Mouse (Mus musculus): ENCODE results near the gene Aff2.

The Aff2 gene

DNA sequence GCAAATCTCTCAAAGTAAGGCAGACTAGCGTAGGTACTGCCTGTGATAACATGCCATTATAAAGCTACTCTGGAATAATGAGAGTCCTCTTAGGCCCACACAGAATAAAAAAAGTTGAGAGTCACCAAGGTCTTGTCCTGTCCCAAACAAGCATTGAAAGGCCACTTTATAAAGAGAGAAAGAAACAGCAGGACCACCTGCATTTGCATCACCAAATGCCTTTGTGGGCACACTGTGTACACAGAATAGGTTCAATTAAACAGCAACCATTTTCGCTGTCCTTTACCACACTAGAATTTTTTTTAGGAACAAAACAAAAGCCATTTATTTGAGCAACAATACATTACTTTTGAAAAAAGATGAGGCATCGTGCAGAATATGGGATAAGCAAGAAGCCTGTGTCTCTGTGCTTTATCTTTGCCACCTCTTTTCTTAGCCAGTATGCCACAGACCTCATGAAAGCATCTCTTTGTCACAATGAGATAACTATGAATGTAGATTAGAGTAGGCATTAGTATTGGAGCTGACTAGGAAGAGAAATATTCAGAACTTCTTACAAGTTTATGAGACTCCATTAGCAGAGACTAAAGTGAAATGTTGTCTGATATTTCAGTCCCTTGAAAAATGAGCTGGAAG is 385.0 kb downstream of the Aff2 start:
- no peak for DNase-seq (ENCODE audit: low spot score in 2 of 2)

DNA sequence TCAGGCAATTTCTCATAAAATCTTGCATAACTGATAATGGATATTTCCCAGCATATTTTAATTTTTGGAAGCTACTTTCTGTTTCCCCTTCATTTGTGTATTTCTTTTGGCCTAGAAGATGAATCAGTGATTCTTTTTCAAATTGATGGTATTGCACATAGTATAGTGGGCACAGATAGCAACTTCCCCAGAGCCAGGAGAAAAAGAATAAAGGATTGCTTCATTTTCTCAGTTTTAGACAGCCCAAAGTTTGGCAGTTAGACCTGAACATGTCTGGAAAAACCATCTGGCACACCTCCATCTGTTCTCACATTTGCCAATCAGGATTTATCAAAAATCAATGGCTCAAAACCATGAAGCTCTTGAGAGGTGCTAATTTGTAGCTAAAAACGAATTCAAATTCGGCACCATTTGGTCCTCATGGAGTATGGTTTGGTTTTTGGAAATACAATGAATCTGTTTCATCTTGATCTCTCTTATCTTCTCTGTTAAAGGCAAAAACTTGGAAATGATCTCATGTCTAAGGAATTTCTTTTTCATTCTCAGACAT is 441.9 kb downstream of the Aff2 start:
- DNase-seq (ENCODE audit: low spot score in 2 of 2) = no peak

- DNase-seq (ENCODE audit: low spot score in 2 of 2) = no peak
These were observed 442.4 kb downstream of the Aff2 start for GRCm38 (mm10) chrX:69802481-69802880.

DNA sequence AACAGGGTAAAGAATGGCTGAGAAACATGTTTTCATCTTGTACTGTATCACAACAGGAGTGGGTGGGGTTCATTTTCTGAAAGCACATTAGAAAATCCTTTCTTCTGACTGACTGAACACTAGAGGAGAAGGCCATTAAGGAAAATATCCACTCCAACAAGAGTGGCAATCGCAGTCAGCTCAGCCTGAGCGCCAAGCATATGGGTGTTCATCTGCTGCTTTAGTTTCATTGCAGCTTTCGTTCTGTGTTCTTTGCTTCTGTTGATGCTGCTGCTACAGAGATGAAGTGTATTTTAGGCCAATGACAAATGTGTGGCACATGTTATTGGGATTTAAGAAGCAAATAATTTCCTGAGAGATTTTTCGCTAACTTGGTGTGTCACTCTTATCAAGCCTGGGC is 451.7 kb downstream of the Aff2 start:
- DNase-seq (ENCODE audit: low spot score in 2 of 2) = no peak

DNA sequence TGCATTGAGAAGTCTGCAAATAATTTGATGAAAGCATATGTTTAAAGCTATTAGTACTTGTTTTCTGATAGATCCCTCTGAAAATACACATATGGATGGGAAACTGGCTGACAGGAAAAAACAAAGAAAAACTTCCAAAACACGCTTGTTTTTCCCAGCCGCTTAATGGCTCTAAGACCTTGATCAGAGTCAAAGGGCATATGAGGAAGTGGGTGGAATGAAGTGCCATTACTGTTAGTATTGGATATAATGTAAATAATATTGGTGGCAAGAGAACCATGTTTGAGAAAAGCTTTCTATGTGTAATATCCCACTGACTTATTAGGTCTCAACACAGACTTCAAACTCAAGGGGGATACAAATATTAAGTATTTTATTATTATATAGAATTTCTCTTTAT is 455.0 kb downstream of the Aff2 start:
- no peak for DNase-seq (ENCODE audit: low spot score in 2 of 2)

DNA sequence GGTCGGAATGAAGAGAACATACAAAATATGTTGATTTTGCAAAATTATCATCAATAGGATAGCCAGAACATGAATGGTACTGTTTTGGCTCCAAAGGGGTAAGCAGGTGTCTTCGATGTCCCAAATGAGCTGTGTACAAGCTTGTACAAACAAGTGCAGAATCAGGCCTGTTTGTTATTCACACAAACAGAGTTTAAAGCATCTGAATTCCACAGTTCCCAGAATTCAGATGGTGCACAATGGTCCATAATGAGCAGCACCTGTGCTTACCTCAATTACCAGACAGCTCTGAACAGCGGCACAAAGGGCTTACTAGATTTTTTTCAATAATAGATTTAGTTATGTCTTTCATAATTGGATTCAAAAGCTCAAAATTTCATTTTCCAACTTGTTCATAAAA is 457.6 kb downstream of the Aff2 start:
- DNase-seq (ENCODE audit: low spot score in 2 of 2) = no peak

DNA sequence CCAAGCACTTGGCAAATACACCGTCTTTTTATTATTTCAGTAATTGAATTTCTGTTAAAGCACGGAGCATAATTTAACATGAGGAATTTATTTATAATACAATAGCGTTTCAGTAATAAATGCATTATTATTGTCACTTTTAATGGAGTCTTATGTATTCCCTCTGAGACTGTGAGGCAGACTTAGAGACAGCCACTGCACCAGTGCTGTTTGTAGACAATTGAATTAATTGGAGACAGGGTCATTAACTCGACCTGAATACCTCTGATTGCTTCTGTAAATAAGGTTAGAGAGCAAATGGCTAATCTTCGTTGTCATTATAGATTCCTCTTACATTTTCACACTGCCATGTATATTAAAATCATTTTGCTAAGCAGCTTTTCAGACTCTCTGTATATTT is 458.1 kb downstream of the Aff2 start:
- DNase-seq (ENCODE audit: low spot score in 2 of 2) = no peak

- no peak for DNase-seq (ENCODE audit: low spot score in 2 of 2)
These were observed 507.5 kb downstream of the Aff2 start for GRCm38 (mm10) chrX:69867601-69868000.

DNA sequence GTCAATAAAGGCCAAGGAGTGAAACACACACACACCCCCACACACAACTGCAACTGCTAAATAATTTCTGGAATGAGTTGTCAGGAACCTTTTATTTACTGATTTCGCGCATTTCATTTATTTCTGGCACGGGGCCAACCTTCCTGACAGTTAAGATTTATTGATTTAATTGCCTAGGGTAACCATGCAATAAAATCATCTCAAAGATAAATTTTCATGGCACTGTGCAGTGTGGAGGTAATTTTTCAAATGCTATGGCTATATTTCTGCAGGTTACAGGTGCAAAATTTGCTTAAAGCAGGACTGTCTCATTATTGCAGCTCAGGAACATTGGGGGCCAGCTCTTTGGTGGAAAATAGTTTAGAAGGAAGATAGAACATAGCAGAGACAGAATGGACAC is 531.6 kb downstream of the Aff2 start:
- no peak for DNase-seq (ENCODE audit: low spot score in 2 of 2)

Data from heart, adult 9 months (tissue).